Mouse (Mus musculus) ovary, postnatal 36 days (tissue): ENCODE results near the gene Itgae.

ENCODE experiments used
- DNase-seq: peaks from one replicate; pipeline ENCODE4 v3.0.0; 2022; ENCODE audit warnings: low spot score, mixed read lengths

The Itgae gene

DNA sequence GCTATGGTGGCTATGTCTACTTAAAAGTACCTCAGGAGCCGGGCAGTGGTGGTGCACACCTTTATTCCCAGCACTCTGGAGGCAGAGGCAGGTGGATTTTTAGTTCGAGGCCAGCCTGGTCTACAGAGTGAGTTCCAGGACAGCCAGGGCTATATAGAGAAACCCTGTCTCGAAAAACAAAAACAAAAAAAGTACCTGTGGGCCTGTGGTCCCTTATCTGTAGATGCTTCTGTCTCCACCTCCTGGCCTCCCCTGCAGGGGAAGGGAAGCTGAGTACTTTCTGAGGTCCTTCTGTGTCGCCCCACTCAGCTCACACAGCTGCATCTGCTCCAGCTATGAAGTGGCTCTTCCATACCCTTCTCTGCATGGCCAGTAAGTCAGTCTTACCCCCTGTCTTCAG lies at the start of gene Itgae:
Itgae (plus strand) TSS at position 301 of the 400 bp plus-strand sequence.
- DNase-seq: no peak

DNA sequence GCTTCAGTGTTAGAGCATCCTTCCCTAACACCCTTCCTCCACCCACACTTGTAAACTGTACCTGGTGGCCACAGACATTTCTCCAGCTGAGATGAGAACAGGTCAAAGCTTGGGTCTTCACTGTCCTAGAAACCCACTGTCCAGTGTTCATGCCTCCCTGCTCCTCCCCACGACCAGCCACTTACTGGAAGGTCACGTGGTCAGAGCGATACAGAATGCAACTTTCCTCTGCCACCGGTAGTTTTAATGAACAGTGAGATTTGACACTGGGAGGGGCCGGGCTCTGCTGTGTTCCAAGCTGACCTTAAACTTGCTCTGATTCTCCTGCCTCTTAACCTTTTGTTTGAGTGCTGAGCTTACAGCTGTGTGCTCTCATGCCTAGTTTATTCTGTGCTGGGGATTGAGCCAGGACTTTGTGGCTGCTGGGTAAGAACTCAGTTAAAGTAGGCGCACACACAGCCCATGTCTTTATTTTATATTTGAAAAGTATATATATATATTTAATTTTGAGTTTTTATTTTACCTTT lies 46.1 kb upstream of the Itgae start:
- no peak for DNase-seq

DNA sequence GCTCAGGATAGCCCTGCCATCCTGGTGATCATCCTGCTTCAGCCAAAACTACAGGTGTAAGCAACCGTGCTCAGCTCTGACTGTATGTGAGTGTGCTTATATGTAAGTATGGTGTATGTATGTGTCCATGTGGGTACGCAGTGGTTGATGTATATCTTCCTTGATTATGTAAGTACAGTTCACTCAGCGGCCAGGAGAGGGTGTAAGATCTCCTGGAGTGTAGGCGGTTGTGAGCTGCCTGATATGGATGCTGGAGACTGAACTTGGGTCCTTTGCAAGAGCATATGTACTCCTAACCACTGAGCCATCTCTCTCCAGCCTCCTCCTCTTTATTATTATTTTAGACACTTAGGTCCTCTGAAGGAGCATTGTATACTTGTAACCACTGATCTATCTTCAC lies 45.6 kb upstream of the Itgae start:
- no peak for DNase-seq

DNA sequence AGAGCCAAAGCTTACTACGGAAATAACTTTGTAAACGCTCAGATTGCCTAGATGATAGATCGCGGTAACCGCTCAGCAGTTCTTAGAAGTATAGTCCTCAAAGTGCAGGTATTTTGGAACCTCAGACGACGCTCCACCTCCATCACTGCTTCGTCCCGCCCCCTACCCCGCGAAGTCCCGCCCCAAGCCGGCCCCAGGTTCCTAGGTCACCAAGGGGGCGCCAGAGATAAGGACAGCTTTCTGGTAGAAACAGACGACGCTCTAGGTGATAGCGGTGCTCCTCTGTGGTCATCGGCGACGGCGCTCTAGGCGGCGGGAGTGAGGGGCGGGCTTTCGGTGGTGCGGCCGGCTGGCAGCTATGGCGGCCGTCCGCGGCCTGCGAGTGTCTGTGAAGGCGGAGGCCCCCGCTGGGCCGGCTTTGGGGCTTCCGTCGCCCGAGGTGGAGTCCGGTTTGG lies 42.8 kb upstream of the Itgae start, which contains the start of gene Ncbp3:
Ncbp3 (plus strand) TSS at position 242 of the 455 bp plus-strand sequence.
- DNase-seq: peak; percentile 97

DNA sequence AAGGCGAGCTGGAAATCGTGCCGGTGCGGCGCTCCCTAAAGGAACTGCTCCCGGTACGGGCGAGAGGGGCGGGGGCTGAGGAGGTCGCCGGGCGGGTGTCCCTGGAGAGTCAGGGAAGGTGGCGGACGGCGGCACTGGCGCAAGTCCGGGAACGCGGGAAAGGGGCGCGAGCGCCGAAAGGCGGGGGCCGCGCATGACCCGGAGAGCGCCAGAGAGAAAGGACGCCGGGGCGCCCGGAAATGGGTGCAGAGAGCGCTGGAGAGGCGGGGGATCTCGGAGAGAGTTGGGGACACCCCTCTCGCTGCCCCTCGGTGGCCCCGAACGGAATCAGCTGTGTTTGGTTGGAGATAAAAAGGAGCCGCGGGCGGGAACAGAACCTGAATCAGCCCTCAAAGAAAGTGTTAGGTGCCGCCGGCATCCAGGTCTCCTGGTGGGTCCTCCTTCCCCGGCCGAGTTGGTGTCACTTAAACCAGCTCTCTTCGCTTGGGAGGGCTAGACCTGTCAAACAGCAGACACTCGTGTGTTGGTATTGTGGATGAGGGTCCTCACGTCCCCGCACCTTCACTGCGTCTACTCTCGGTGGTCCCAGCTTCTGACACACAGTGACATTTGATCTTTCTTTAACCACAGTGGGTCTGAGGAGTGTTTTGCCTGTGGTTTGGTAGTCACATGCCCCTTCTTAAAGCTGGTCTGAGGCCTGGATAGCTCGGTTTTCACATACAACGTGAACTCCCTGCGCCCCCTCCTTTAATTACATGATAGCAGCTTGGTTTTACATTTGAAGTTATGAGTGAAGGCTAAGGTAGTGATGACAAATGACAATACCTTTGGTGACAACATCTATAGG lies 42.1 kb upstream of the Itgae start:
- no peak for DNase-seq

DNA sequence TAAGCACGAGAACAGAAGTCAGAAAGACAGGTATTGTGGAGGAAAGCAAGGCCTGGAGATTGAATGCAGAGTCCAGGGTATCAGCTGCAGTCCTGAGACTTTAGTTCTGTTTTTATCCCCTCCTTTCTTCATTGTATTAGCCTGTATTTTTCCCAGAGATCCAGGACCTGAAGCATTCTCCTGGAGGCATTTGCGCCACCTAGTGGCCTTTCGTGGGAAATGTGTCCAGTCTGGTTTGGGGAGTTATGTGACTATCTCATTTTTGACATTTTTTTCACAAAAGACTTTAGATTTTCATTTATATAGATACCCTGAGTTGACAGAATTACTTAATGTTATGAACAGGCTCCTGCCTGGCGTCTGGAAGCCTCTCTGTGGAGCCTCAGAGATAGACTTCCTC lies 41.0 kb upstream of the Itgae start:
- DNase-seq: peak; percentile 70

DNA sequence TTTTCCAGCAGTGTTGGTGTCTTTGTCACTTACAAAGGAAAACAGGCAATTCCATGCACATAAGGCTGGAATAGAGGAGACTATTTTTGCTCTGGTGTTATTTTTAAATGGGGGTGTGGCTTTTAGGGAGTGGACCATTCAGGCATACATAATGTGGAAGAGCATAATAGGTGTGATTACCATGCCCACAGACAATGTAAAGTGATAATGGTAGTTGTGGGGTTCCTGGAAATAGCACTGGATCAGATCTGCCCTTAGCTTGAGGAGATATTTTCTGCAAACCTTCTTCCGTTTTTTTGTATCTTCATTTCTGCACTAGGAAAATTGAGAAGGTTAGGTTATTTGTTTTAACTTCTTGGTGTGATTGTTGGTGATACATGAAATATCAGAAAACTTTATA lies 37.6 kb upstream of the Itgae start:
- no peak for DNase-seq

DNA sequence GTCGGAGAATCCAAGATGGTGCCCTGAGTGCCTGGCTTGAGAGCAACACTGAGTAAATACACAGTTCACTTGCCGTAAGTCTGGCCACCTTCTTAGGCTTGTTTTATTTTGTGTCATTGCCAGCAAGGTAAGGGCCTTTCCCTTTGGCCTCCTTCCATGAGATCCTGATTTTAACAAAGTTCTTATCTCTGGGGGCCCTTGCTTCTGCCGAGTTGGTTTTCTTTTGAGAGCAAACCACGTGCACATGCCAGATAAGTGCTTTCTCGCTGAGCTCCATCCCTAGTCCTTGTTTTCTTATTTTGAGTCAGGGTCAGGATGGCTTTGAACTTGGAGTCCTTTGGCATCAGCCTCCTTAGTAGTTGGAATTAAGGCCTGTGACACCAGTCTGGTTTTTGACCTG lies 32.7 kb upstream of the Itgae start:
- no peak for DNase-seq

DNA sequence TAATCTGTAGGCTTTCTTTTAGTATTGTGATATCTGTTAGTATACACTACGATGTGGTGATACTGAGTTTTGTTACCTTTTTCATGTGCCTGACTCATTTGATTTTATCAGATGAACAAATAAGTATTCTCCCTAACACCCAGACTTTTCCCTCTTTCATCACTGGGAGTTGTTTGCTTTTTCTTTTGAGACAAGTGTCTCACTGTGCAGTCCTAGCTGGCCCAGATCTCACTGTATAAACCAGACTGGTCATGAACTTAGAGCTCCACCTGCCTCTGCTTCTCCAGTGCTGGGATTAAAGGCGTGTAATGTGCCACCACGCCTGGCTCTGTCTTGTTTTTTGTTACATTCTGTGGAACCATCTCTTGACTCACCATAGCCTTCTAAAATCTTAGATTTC lies 30.8 kb upstream of the Itgae start:
- no peak for DNase-seq

DNA sequence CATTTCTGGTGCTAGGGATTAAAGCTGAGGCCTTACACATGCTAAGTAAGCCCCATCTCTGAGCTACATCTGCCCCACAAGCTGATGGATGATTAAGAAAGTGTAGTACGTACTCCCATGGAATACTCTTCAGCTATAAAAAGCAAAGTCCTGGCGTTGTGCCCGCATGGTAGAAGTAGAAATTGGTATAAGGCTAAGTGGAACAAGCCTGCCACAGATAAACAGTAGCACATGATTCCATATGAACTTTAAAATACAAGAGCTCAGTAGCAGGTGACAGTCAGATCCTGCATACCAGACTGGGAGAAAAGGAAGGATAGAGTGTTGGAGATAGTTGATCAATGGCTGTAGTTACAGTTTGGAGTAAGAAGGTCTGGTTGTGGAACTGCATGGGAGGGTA lies 29.0 kb upstream of the Itgae start:
- no peak for DNase-seq

DNA sequence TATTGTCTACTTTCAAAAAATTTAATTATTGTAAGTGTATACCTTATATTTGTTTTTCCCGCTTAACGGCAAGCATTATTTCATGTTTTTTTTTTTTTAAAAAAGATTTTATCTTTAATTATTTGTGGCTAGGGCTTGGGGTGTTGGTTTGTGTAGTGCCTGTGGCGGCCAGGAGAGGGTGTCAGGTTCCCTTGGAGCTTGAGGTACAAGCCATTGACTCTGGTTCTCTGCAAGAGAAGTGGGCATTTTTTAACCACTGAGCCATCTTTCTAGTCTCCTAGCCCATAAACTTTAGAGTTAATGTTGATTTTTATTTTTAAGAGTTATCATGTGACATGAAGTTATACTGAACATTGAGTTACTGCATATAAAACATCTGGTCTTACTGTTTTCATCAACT lies 18.5 kb upstream of the Itgae start:
- peak; percentile 31 for DNase-seq

DNA sequence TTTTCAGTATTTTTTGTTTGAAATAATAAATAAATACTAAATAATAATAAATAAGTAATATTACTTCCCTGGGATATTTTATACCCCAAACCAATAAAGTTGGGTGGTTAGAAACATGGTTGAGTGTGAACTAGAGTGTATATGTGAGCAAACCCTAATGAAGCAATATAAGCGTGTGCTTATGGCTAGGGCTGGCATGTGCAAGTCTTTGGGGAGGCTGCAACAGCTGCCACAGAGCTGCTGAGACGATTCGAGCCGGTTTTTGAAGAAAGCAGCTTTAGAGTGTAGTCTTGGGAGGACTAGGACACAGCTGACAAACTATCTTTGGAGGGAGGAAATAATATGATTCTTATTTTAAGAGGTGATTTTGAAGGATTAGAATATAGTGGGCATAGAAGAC lies 14.1 kb upstream of the Itgae start:
- DNase-seq: no peak

DNA sequence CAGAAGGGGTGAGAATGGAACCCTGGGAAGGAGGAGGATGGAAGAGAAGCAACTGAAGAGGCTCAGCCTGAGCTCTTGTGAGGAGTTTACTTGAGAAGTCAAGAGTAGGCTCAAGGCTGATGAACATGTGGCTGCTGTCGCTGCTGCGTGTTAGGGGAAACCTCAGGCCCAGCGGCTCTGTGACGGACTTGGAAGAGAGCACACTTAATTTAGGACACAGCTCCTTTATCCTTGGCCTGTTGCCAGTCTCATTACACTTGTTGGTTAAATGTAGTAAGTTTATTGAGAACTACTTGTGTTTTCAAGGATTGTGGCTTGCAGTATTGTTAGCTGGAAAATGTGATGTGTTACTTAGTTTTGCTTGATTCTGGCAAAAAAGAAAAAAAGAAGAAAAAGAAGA lies 13.7 kb upstream of the Itgae start:
- no peak for DNase-seq

DNA sequence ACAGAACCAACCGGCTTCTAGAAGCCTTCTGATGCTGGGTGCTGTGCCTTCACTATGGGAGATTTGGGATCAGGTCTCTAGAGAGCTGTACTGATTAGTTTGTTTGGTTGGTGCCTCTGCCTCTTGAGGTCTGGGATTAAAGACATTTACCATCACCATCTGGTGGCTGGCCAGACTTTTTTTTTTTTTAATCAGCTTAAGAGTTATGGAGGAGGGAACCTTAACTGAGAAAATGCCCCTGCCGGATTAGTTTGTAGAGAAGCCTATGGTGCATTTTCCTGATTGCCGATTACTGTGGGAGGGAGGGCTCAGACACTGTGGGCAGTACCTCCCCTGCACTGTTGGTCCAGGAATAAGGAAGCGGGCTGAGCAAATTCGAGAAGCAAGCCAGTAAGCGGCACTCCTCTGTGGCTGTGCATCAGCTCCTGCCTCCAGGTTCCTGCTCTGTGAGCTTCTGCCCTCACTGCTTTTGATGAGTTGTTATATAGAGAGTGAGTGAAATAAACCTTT lies 13.1 kb upstream of the Itgae start:
- no peak for DNase-seq

DNA sequence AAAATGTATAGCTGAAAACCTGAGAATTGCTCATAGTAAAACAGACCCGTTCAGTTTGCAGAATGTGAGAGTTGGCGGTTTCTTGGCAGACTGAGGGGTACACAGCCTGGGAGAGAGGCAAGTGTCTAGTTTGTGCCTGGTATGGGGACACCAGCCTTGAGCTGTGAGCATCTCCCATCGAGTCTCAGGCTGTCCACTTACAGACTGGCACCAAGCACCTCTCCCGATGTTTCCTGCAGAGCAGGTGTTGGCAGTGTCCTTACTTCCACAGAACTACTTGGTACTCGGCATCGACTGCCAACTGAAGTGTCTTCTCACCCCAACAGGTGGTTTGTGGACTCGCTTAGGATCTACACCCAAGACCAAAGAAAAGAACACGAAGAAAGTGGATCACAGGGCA lies 11.8 kb upstream of the Itgae start:
- DNase-seq: no peak

DNA sequence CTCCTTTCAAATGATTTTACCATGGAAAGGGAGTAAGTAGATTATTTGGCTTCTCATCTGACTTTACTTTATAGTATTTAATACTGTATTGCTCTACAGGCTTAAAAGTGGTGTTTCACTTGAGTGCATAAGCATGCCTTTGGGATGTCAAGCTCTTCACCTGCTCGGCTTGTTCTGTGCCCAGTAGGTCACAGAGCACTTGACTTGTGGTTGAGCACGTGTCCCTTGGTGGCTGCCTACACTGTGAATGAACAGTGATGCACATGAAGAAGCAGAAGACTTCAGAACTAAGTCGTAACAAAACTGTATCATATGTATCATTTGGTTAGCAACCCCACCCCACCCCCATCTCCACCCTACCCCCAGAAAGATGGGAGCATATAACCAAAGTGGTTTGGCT lies 10.1 kb upstream of the Itgae start:
- no peak for DNase-seq

DNA sequence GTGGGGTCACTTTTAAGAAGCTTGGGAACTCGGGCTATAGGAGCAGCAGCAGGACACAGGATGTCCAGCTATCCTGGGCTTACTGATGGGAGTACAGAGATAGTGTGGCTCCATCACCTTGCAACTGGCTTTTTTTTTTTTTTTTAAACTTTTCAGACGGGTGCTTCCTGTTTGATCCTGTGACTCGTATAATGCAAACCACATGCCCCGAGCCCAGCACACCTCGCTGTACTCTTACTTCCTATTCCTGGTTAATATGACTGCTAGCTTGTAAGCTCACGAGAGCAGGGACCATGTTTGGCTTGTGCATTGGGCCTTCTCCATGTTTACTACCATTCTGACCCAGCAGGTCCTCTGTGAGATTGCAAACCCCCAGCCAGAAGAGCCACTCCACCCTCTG lies 6.1 kb upstream of the Itgae start:
- no peak for DNase-seq

DNA sequence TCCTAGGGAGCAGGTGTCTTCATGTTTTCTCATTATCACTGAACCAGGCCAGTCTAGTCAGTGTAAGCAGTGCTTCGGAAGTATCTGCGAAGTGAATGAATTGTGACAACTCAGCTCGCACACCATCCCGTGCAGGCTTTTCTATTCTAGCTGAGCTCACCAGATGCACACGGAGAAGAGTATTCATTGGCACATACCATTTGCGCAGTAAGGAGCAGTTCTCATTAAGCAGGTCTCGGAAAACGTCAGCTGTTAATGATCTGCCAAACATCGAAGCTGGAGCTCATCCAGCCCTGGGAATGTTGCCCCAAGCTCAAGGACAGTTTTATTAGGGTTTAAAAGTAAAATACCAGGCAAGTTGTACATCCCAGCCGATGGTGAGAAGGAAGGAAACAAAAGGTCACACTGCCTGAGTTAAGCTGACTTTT lies 5.6 kb upstream of the Itgae start:
- DNase-seq: peak; percentile 56

DNA sequence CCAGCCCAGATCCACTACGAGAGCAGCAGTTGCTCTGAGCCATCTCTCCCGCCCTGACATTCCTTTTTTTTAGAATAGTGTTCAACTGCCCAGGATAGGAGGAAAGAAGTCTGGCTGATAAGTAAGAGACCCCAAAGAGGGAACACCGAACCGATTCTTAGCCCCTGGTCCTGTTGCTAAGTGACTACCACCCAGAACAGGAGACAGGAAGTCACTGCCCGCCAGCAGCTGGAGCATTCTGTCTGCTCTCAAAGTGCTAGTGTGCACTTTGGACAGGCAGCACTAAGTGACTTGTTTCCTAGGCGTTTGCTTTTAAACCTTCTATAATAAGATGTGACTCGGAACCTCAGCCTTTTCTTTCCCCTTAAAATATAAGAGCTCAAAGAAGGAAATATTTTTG lies 5.0 kb upstream of the Itgae start:
- DNase-seq: no peak

DNA sequence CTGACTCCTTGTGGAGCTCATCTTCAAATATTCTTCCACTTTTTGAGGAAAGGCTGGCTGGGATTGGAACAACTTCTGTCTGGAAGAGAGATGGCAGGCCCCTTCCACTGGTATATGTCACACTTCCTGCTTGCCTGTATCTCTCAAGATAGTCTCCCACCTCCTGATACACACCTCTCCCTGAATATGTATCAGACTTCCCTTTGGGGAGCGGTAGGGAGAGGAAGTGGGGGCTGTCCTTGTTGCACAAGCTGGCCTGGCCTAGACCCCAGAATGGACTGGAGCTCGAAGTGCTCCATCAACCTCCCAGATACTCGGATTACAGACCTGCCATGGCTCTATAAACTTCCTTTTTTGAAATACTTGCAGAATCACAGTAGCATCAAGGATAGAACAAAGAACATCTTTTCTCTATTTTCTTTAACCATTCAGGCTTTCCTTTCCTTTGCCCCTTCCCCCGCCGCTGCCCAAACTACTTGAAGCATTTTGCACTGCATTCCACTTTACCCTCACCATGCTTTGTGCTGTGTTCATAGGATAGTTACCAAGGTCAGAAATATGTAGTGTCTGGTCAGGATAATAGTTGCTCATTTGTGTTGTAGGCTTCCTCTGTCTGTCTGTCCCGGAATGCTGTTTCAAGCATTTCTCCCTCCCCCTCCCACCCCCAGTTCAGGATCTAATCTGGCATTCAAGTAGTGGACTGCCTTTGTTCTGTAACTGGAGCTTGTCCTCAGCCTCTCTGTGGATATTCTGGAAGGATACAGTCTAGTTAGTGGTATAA lies 2.5 kb upstream of the Itgae start:
- no peak for DNase-seq

DNA sequence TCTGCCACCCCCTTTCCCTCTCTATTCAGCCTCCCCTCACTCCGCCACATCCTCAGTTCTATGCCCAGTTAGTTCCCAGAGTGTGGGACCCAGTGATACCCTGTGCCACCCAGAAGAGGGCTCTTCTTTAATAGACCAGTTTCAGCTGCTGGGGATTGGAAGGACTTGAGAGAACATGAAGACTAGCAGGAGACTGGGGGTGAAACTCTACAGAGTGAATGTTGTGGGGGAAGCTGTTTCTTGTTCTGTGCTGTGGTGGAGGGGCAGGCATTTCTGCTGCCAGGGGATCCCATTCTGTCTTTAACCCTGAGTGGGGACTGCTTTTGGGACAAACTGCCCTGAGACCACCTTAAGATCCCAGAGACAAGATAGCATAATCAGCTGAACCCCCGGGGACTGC lies 443 bp downstream of the Itgae start:
- no peak for DNase-seq

DNA sequence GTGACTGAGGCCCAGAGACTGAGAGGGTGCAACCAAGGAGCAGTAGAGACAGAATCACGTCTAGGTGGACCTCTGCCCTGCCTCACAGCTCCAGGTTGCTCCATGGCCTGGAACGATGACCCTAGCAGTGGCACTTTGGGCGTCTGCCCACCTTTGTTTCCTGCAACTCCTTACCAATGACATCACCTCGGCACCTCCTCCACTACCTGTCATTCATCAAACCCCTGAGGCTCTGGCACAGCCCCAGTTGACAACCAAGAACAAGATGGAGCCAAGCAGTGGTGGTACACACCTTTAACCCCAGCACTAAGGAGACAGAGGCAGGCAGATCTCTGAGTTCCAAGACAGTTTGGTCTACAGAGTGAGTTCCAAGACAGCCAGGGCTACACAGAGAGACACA lies 1.7 kb downstream of the Itgae start:
- no peak for DNase-seq

DNA sequence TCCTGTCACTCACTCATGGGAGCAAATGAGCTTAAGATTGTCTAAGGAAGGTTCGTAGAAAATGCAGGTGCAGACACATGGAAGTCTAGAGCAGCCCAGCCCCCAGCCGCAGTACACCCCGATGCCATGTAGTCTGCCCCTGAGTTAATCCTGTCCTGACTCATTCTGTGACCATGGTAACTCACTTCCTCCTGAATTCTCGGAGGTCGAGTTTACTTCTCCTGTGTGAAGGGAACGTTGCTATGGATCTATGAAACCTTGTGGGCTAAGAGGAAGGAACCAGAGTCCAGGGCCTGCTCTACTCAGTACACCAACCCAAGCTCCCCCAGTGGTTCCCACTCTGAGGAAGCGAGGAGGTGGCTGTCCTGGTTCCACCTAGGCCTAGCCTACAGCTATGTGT lies 2.5 kb downstream of the Itgae start:
- no peak for DNase-seq
